Mouse (Mus musculus): ENCODE measurements at regions not wholly inside any gene's neighbourhood (a gene's known extent, or its start where the extent isn't known, plus 50 kb on each side); places are given as distances from the start of the nearest gene placed in this dataset.

DNA sequence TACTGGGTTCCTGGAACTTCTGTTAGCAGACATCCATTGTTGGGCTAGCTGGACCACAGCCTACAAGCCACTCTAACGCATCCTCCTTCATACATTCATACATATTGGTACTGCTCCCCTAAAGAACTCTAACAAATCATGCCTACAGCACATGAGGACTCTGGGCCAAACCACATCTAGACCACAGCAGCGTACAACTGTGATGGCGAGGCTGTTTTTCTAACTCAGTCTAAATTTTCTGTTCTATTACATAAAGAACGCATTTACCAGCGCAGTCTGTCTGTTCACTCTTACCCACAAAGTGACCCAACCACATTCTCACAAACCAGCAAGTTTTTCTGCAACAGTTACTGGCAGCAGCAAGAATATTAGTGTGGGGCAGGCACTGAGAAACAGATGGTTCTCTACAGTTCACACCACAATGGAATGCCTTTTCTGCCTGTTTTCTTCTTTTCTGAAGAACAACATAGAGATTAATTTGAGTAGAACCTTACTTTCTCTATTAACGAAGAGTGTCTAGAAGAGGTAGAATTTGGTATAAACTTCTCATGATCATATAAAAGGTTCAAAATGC lies 648.2 kb upstream of the Cdh11 start:
- no peak for DNase-seq (ENCODE audit: low spot score)

DNA sequence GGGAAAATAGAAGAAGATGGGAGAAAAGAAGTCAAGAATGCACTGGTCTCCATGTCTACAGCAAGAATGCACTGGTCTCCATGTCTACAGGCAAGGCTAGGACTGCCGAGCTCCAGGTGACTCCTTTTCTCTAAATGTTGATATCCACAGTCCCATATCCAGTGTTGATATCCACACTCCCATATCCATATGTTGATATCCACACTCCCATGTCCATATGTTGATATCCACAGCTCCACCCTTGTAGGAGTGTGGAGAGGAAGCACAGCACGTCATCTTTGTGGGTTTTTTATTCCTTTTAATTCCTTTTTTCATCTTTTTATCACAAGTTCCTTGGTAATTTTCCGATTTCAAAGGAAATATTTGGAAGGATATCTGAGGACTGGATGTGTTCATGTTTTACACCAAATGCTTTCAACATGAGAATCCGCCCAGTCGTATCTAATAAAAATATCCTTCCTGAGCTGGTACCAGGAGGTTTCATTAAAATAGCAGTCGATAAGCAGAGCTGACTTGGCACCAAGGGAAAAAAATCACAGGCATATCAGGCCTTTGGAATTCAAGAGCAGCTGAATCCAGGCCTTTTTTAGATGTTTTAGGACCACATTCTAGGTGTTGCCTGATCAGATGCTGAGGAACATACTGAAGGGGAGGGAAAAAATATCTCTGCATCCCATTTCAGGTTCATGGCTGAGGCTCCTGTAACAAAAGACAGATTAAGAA lies 653.7 kb upstream of the Cdh11 start:
- DNase-seq (ENCODE audit: low spot score) = no peak

DNA sequence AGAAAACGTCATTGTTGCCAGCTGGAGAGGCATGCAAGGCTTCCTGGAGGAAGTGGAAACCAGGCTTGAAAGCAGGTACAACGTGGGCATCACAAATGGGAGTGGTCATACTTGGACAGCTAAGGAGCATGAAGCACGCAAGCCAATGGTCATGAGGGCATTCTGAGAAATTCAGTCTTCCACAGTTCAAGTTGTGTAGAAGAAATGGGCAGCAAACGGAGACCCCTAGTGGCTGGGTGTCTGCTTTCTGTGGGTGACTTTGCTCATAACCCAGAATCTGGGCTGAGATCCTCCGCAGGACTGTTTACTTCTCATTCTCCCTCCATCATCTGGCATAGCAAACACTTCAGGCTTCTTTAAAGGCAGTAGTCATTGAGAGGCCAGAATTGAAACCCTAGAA lies 655.7 kb upstream of the Cdh11 start:
- no peak for DNase-seq (ENCODE audit: low spot score)

DNA sequence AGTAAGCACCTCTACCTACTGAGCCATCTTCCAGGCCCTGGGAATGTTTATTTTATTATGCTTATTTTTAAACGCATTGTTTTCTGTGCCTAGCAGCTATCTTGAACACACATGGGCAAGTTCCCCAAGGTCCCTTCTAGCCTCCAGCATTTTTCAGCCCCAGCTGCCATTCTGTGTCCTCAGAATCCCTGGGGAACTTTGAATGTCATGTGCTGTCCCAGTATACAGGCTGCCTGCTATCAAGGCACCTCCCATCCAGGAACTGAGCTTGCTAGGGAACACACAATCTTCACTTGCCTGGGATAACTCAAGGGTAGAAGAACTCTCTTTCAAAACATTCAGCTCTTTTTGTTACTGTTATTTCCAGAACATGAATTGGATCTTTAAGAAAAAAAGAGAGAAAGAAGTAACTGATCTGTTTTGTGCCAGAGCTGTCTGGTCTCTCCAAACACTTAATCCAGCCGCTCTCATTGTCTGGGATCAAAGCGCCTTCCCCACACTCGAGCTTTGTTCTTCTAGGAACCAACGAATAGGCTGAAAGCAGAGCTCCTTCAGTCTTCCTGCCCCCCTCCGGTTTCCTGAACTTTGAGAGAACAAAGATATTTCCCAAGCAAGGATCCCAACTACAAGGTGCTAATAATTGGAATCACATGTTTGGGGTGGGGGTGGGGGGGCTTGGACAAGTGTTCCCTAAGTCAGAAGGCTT lies 657.1 kb upstream of the Cdh11 start:
- no peak for DNase-seq (ENCODE audit: low spot score)

DNA sequence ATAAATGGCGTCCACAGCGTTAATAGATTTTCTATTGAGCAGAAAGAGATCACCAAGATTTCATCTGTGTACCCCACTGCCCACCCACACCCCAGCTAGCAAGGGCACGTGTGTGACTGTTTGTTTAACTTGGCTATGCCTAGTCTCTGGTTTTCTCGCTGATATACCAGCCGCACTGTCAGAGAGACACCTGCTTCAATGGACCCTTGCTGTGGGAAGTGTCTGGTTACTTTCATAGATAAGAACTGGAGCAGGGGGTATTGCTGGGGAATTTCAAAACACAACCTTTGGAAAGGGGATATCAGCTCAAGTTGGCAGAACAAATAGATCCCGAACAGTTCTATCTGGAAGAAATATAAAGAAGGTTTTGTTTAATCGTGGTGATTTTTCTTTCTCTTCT lies 656.8 kb upstream of the Cdh5 start:
- DNase-seq (ENCODE audit: low spot score) = no peak

DNA sequence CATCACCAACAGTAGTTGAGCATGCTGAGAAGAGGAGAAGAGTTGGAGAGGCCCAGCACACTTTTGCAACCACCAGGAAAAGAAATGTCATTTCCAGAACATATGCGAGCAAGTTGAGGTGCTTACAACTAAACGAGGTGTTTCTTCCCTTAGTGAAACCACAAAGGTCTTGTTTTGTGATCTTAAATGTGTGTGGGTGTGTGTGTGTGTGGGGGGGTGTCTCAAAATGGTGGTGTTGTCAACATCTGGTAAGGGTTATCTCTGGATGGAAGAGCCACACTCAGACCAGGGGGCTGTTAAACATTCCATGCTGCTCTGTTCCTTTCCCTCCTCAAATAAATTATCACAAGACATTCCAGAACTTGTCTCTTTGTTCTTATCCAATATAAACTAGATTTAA lies 656.0 kb upstream of the Cdh5 start:
- DNase-seq (ENCODE audit: low spot score) = no peak

DNA sequence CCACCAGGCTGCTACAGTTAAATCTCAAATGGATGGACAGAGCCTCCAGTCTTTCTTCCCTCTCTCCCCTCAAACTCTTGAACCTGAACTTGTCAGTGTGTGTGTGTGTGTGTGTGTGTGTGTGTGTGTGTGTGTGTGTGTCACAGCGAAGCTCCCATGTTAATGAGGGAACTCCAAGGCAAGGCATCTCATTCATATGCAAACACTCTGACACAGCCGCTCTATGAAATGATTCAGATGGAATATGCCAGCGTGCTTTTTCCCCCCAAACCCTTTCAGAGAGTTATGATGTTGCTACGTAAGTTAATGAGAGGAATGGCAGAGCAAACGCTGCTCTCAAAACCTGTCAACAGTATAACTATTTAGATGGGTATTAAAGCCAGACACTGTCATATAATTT lies 653.5 kb upstream of the Cdh5 start:
- no peak for DNase-seq (ENCODE audit: low spot score)

DNA sequence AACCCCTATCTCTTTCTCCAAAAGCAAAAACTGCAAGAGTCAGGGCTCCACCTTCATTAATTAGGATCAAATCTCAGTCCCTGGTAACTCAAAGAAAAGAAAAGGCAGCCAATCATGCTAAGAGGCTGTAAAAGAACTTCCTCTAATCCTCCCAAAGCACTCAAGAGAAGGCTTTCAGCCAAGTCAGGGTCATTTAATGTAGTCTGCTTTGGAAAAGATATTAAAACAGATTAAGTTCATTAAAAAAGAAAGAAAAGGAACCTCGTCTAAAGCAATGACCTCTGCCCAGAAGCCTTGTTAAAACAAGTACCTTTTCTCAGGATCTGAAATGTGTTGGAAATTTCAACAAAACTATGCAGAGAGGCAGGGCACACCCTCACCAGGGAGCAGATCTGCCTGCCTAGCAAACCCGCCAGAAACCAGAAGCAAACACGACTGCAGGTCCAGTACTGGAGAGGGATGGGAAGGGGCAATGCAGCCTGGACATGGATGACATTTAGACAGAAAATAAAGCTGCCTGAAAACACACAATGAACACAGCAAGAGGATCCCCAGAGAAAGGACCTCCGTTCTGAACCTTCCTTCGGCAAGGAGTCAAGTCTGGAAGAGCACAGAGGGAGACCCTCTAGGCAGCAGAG lies 649.9 kb upstream of the Cdh5 start:
- DNase-seq (ENCODE audit: low spot score) = no peak

DNA sequence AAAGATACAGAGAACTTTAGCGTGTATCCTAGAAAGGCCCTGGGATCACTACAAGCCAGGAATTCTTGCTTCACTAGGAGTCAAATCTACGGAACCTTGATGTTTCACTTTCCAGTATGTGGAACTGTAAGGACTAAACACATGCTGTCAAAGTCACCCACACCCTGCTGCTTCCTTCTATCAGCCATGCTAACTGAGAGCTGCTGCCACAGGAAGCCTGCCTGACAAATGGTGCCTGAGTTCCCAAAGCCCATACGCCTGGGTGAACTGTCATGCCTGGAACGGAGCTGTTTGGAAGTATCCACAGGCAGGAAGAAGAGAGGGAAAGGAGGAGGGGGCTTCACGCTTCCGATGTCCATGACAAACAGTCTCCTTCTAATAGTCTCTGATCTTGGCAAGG lies 644.2 kb upstream of the Cdh5 start:
- no peak for DNase-seq (ENCODE audit: low spot score)

DNA sequence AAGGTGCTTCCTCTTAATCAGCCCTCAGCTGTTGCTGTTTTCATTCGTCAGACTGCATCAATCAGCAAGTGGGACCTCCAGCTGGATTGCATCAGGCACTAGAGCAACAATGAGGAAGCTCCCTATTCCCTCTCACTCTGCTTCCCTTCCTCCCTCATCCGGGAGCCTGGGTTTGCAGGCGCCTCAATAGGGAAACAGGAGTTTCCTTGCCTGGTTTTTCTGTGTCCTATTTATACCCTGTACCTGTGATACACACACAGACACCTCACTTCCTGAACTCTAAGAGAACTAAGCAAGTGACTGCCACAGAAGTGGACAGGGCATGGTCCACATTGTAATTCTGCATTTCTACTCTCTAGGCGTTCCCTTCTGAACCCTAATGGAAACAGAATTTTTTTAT lies 637.9 kb upstream of the Cdh5 start:
- no peak for DNase-seq (ENCODE audit: low spot score)

DNA sequence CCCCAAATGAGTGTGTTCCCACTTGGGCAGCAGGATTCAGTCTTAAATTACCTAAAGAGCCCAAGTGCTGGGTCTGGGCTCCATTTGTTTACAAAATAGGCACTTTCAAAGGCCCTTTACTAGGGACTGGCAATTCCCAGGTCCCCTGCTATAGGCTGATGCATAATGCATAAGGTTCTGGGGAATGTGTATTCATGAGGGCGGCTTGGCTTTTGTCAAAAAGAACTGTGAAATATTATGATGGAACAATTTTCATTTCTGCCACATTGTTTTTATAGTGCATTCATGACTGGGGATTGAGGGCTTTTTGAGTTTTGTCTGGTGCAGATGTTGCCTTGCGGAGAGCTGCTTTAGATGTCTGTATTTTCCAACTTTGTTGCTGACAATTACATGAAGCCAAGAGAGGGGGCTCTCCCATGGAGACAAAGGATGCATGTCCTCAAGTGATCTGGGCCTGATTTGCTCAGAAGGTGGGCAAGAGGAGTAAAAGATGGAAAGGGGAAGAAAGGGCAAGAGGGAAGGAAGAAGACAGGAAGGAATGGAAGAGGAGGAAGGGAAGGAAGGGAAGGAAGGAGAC lies 636.6 kb upstream of the Cdh5 start:
- DNase-seq (ENCODE audit: low spot score) = no peak

DNA sequence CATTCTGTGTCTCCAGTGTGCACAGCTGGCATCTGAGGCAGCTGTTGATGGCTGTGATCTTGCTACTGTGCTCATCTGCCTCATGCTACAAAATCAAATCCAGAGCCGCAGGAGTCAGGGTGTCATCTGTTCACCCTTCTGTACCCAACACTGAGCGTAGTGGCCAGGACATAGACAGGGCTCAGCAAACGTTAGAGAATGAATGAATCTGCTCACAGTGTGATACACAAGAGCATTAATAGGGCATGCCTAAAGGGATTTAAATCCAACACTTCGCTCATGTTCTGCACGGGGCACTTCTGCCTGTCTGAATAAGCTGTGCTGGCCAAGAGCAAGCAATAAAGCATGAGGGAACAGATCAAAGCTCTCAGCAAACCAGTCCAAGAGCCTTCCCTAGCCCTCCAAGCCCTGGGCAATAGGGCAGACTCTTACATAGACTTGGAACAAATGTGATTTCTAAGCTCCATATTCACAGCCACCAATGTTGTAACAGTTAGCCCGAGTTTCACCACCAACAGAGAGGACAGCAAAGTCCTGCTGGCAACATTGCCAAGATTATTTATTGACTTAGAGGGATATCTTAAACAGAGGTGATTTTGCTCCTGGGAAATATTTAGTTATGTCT lies 633.8 kb upstream of the Cdh5 start:
- no peak for DNase-seq (ENCODE audit: low spot score)

DNA sequence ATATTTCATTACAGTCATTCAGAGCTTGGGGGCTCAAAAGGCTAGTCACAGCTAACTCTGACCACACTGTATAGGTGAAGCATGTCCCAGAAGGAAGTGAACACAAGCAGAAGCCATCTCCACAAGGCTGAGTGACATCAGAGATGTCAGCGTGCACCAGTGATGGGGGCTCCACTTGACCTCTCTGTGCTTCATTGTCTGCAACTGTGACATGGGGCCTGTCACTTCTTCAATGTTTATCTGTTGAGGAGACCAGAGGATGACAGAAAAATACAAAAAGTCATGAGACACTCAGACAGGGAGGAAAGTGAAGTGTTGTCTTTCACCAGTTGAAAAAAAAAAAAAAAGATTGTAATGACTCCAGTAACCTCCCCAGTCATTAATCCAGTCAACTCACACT lies 632.4 kb upstream of the Cdh5 start:
- DNase-seq (ENCODE audit: low spot score) = no peak

DNA sequence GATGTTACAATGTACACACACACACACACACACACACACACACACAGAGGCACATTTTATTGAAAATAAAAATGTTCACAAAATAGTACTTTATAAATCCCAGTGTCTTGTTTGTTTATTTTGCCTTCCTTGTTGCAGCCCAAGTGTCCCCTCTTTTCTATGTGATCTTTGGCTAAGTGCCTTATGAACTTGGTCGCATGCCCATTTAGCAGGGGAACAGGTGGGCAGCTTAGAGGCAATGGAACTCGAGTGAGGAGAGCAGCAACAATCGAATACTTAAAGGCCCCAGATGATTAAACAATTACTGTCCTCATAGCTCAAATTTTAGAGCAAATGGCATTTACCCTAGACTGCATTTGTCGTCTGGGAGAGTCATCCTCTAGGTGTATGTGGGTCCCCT lies 631.1 kb upstream of the Cdh5 start:
- no peak for DNase-seq (ENCODE audit: low spot score)

DNA sequence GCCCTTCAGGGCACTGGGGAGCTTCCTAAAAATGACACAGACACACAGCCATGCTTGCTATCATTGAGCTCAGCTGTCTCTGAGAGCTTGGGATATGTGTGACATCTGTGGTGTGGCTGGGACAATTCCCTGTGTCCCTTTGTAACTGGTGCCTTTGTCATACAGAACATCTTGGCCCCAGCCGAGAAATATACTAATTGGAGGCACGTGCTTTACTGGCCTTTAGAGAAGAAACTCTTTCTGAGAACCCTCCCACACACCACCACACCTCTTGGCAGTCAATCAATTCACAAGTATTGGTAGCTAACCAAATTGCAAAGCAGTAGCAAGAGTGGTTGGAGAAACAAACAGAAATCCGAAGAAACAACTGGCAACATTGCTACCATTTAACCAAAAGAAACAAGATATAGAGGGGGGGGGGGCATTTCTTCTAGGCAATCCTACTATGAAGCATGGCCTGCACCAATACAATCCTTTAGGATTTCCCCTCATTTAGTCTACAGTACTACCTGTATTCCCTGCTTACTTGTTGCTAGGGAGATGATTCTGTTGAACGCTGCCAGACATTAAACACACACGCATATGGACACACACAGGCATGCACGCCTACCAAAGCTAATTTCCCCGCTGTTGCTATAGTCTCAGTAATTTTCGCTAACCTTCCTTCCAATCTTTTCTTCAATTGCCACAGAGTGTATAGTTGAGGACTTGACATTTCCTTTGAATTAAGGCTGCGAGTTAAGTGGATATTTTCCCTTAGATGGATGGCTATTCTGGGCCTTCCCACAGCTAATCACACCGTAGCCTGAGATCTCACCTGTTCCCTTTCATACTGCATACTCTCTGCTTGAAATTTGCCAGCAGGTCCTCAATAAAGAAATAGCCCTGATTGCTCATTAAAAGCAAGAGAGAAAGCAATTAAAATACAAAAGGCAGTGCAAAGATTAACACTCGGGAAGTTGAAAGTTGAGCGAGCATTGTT lies 625.3 kb upstream of the Cdh5 start:
- no peak for DNase-seq (ENCODE audit: low spot score)

DNA sequence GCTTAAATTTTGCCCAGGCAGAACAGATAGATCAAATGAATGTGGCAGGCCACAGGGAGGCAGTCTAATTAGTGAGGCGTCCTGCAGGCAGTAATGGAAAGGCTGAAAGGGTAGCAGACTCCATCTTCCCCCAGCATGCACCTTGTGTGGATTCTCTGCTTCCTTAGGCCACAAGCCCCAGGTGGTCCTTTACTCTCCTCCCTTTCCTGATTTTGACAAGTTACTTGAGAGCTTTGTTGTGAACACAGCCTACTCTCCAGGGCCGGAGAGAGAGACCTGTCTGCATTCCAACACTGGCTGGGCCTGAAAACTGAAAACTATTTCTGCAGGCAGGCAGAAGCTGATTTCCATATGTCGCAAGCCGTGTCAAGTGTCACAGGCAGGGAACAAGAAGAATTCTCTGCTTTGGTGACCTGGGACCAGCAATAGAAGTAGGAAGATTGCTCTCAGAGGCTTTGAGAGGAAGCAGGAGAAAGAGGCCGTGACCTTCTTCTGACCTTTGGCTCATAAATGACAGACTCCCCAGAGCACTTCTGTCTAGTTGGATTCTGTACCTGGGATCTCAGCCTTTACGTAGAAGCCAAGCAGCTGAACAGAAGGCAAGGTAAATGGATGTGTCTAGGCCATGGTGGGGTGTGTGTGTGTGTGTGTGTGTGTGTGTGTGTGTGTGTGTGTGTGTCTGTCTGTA lies 619.2 kb upstream of the Cdh5 start:
- DNase-seq (ENCODE audit: low spot score) = no peak

DNA sequence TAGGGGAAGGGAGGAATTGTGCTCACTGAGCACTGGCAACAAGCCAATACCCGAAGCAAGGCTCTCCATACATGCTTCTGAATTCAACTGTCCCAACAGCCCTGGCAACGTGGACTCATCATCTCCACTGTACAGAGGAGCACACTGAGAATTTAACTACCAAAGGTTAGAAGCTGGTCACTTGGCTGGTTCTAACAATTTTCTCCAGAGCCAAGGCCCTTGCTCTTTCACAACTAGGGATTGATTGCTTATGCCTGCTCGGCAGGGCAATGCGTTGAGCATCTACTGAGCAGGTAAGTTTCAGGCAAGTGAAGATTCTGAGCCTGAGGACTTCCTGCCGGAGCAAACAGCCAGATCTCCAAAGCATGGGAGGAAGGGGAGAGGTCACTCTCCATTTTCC lies 616.0 kb upstream of the Cdh5 start:
- DNase-seq (ENCODE audit: low spot score) = no peak

DNA sequence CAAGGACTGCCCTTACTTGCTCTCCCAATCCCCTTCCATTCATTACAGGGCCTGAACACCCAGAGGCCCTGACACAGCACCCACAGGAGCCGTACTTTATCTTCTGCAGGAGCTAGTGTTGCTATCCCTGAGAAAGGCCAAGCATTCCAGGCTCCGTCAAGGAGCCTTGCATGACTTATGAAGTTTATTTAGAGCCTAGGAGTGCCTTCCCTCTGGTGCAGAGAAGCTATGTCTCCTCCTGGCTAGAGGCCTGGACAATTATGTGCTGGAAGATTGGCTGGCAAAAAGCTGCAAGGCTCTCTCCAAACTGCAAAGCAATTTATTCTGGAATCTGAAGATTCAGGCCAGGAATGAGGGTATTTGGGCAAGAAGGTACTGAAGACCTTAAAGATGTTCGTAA lies 612.0 kb upstream of the Cdh5 start:
- DNase-seq (ENCODE audit: low spot score) = no peak

DNA sequence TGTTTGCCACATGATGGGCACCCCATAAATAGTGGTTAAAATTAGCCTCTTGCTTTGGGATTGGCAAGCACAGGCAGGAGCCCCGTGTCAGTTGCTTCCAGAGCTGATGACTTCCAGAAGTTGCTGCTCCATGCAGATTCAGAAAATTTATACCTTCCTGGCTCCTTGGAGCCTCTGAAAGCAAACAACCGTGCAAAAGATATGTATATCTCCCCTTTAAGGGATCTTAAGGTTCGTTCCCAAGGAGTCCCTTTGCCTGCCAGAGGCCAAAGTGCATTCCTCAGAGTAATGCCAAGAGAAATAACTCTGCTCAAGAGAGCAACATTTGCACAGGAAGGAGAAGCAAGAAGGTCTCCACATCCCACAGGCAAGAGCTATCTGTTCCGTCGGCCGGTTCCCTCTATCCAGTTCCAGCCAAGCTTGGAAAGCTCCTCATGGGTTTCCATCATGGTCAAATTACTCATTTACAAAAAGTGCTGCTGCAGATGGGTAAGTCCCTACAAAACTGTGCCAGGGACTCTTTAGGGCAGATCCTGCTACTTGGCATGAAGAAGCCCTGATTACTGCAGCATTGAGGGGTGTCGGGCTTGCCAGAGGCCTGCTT lies 608.4 kb upstream of the Cdh5 start:
- no peak for DNase-seq (ENCODE audit: low spot score)

DNA sequence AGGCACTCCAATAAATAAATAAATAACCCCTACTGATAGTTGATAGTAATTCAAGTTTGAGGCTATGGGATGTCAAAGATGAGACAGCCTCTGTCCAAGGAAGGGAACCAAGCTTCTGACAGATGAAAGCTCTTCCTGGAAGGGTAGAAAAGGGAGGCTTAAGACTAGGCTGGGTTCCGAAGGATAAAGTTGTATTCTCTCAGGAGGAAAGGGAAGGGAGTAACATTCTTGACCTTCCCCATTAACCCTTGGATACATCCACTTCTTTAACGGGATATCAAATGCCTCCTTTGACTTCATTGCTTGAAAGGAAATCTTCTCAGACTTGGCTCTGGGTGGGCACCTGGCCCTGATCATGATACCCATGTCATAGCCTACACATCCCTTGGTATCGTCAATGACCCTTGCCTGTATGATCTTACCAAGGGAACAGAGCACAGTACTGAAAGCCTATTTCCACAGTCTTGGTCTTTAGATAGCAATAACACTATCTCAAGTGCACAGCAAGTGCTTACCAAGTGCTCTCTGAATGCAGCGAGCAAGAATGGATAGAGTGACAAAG lies 607.4 kb upstream of the Cdh5 start:
- DNase-seq (ENCODE audit: low spot score) = no peak
